Mouse (Mus musculus) neural tube, embryonic 11.5 days (tissue): ENCODE measurements at regions not wholly inside any gene's neighbourhood (a gene's known extent, or its start where the extent isn't known, plus 50 kb on each side); places are given as distances from the start of the nearest gene placed in this dataset.

ENCODE experiments used
- ATAC-seq: fragments of 200-750 bp; cut with Nextera tagmentation; 2 replicates; pipeline ENCODE4 v1.8.0; 2017; ENCODE audit warnings: moderate number of reproducible peaks, mild to moderate bottlenecking, moderate TSS enrichment, moderate library complexity; ENCODE audit not compliant: insufficient read depth, low FRiP score, low TSS enrichment
- DNase-seq: peaks from one replicate; pipeline ENCODE4 v3.0.0-alpha.2; 2015; ENCODE audit warnings: low spot score
- H3K27ac ChIP-seq: fragments of 300-500 bp; sonication (generic); 2 replicates; pipeline ENCODE4 v1.5.1; 2014; ENCODE audit warnings: low read depth, mild to moderate bottlenecking, low read length
- H3K27me3 ChIP-seq: fragments of 300-500 bp; sonication (generic); 2 replicates; pipeline ENCODE4 v1.6.1; 2014; ENCODE audit warnings: mild to moderate bottlenecking, low read length, mixed read lengths; ENCODE audit not compliant: control insufficient read depth, insufficient read depth
- H3K36me3 ChIP-seq: fragments of 300-500 bp; sonication (generic); 2 replicates; pipeline ENCODE4 v1.6.1; 2014; ENCODE audit warnings: mild to moderate bottlenecking, low read length, moderate library complexity, mixed read lengths; ENCODE audit not compliant: control insufficient read depth, insufficient read depth
- H3K4me1 ChIP-seq: fragments of 300-500 bp; sonication (generic); 2 replicates; pipeline ENCODE4 v1.6.1; 2014; ENCODE audit warnings: low read length, mixed read lengths; ENCODE audit not compliant: control insufficient read depth, insufficient read depth
- H3K4me2 ChIP-seq: fragments of 300-500 bp; sonication (generic); 2 replicates; pipeline ENCODE4 v1.6.1; 2014; ENCODE audit warnings: low read depth, mild to moderate bottlenecking, moderate library complexity
- H3K4me3 ChIP-seq: fragments of 300-500 bp; sonication (generic); 2 replicates; pipeline ENCODE4 v1.5.1; 2014; ENCODE audit warnings: low read depth, low read length
- H3K9ac ChIP-seq: fragments of 300-500 bp; sonication (generic); 2 replicates; pipeline ENCODE4 v1.6.1; 2014; ENCODE audit warnings: mild to moderate bottlenecking, low read length
- H3K9me3 ChIP-seq: fragments of 300-500 bp; sonication (generic); 2 replicates; pipeline ENCODE4 v1.6.1; 2016; ENCODE audit warnings: low read length; ENCODE audit not compliant: control insufficient read depth
- WGBS: fragments of 180-500 bp; shearing (Covaris S2); extraction: QIAGEN DNeasy Blood & Tissue Kit; methylation state at CpG from one replicate; pipeline ENCODE4 v1.1.7; 2014; 5-methylcytosine and 5-hydroxymethylcytosine counted together

DNA sequence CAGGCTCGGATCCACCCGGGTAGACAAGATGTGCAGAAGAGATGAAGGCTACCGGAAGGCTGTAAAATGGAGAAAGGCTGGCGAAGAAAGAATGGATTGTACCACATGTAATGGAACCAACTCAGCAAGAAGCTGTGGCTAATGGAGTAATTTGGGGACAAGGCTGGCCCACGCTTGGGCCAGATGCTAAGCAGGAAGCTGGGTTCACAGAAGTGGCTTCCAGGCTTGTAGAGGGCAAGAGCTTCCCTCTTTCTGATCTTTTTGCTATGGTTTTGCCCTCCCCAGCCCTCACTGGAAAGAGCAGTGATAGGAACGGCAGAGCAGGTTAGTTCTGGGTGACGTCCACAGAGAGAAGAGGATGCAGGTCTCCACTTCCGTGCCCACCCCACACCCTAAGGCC, 117.7 kb upstream of the Egr2 start:
- no peak for ATAC-seq
- no peak for DNase-seq

DNA sequence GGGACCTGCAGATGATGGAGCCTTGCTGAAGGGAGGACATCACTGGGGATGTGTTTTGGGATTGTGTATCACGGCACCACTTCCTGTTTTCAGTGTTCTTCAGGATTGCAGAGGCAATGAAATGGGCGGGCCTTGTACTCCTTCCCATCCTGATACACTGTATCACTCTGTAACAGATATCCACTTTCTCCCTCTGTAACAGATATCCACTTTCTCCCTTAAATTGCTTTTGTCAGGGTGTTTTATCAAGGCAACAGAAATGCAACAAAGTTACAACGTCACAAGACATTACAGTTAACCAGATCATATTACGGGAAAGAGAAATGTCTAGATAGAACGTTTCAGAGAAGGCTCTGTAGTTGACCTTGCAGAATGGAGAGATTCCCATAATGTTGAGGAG, 114.5 kb upstream of the Egr2 start:
- H3K36me3 ChIP-seq = no peaks in the 10 kb centered on the region
- no peak overlapping the region for H3K27ac ChIP-seq
- H3K4me1 ChIP-seq = no peaks in the 10 kb centered on the region
- no peak overlapping the region for H3K4me2 ChIP-seq
- 88% methylated on average over 5 of the region's 5 CpGs for WGBS
- no peaks in the 10 kb centered on the region for H3K9me3 ChIP-seq
- ATAC-seq (no peak), DNase-seq (no peak)
- H3K4me3 ChIP-seq = no peak overlapping the region
- H3K9ac ChIP-seq = no peak overlapping the region
- H3K27me3 ChIP-seq = no peaks in the 10 kb centered on the region

More for the DNA sequence above, 117.7 kb upstream of the Egr2 start:
- Histone ChIP-seq H3K4me3 (no peak overlapping the region), H3K27ac (no peak overlapping the region), H3K4me1 (no peaks in the 10 kb centered on the region), H3K9ac (no peak overlapping the region), H3K36me3 (no peaks in the 10 kb centered on the region), H3K9me3 (no peaks in the 10 kb centered on the region), H3K27me3 (no peaks in the 10 kb centered on the region), H3K4me2 (no peak overlapping the region)
- 91% methylated on average over 8 of the region's 8 CpGs for WGBS

- no peaks in the 10 kb centered on the region for H3K36me3 ChIP-seq
- no peak overlapping the region for H3K9ac ChIP-seq
- H3K9me3 ChIP-seq = no peaks in the 10 kb centered on the region
- no peaks in the 10 kb centered on the region for H3K4me1 ChIP-seq
- no peak overlapping the region for H3K4me2 ChIP-seq
- H3K4me3 ChIP-seq = no peak overlapping the region
- no peak for DNase-seq
- no peak for ATAC-seq
- WGBS = 94% methylated on average over 6 of the region's 6 CpGs
- no peak overlapping the region for H3K27ac ChIP-seq
- H3K27me3 ChIP-seq = no peaks in the 10 kb centered on the region
Measured at GRCm38 (mm10) chr10:67425407-67425806, 109.9 kb upstream of the Egr2 start.

DNA sequence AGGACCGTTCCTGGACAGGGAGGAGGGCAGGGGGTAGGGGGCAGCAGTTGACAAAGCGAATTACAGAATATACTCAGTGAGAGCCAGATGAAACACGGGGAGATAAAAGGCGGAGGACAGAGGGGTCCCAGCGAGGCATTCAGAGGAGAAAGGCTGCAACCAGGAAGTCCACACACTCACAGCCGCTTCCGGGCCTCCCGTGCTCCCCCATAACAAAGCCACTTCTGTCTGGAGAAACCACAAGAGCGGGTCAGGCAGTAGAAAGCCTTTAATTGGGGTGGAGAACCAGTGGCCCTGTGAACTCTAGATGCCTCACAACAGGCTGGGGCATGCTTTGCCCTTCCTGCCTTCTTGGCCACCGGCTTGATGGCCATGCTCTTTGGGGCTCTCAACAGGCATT, 108.1 kb upstream of the Egr2 start:
- ATAC-seq = no peak
- no peaks in the 10 kb centered on the region for H3K4me1 ChIP-seq
- WGBS = 38% methylated on average over 10 of the region's 10 CpGs
- DNase-seq = peak; percentile 12
- H3K27me3 ChIP-seq = no peaks in the 10 kb centered on the region
- H3K4me2 ChIP-seq = no peak overlapping the region
- H3K36me3 ChIP-seq = no peaks in the 10 kb centered on the region
- H3K9me3 ChIP-seq = no peaks in the 10 kb centered on the region
- H3K9ac ChIP-seq = no peak overlapping the region
- H3K4me3 ChIP-seq = no peak overlapping the region
- H3K27ac ChIP-seq = no peak overlapping the region

DNA sequence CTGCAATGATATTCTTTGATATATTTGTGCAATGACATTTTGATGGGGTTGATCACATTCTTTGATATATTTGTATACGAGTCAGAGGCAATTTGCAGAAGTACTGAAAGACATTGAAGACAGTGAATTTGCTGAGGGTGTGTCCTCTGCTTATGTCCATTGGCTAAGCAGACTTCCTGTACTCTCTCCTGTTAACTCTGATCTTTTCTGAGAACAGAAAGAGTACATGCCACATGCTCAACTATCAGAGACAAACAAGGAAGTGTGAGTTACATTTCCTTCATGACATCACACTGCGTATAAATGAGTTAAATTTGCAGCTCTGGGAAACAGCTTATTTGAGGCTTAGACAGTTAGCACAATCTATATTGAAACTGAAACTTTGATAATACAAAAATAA, 104.5 kb upstream of the Egr2 start:
- no peak overlapping the region for H3K4me2 ChIP-seq
- H3K4me1 ChIP-seq = no peaks in the 10 kb centered on the region
- DNase-seq = no peak
- H3K27me3 ChIP-seq = no peaks in the 10 kb centered on the region
- no peaks in the 10 kb centered on the region for H3K9me3 ChIP-seq
- no peak overlapping the region for H3K27ac ChIP-seq
- WGBS = 94% methylated on average over 2 of the region's 2 CpGs
- H3K9ac ChIP-seq = no peak overlapping the region
- no peaks in the 10 kb centered on the region for H3K36me3 ChIP-seq
- ATAC-seq = no peak
- no peak overlapping the region for H3K4me3 ChIP-seq

- no peak for DNase-seq
- no peaks in the 10 kb centered on the region for H3K4me1 ChIP-seq
Measured at GRCm38 (mm10) chr10:67439042-67439635, 96.1 kb upstream of the Egr2 start.

DNA sequence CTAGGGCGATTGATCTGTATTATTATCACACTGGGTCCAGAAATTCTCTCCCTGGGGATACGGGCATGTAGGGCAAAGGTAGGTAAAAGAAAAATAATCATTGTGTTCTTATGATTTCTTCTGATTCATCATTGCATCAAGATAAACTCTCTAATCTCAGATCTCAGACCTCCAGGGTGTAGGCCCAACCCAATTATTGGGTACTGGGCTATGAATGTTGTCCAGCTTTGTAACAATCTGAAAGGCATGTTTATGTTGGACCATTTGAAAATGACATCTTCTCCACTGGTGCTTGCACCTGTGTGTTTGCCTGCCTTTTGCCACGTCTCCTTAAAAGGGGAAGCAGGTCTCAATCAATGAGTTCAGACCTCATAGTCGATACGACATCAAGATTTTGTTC, 95.4 kb upstream of the Egr2 start:
- no peak overlapping the region for H3K4me3 ChIP-seq
- H3K27me3 ChIP-seq = no peaks in the 10 kb centered on the region

More at GRCm38 (mm10) chr10:67439042-67439635, 96.1 kb upstream of the Egr2 start:
- H3K9me3 ChIP-seq = no peaks in the 10 kb centered on the region
- H3K27me3 ChIP-seq = no peaks in the 10 kb centered on the region
- WGBS = 92% methylated on average over 15 of the region's 15 CpGs
- ATAC-seq = no peak
- H3K9ac ChIP-seq = no peak overlapping the region
- no peak overlapping the region for H3K27ac ChIP-seq
- H3K4me2 ChIP-seq = no peak overlapping the region
- H3K36me3 ChIP-seq = no peaks in the 10 kb centered on the region
- no peak overlapping the region for H3K4me3 ChIP-seq

GRCm38 (mm10) chr10:67441243-67441642, 94.0 kb upstream of the Egr2 start:
- ATAC-seq = no peak
- no peak overlapping the region for H3K9ac ChIP-seq
- no peaks in the 10 kb centered on the region for H3K9me3 ChIP-seq
- DNase-seq = no peak
- no peak overlapping the region for H3K4me3 ChIP-seq
- H3K4me2 ChIP-seq = no peak overlapping the region
- no peak overlapping the region for H3K27ac ChIP-seq
- 71% methylated on average over 7 of the region's 7 CpGs for WGBS
- H3K27me3 ChIP-seq = no peaks in the 10 kb centered on the region
- no peaks in the 10 kb centered on the region for H3K36me3 ChIP-seq
- H3K4me1 ChIP-seq = no peaks in the 10 kb centered on the region

More for the DNA sequence above, 95.4 kb upstream of the Egr2 start:
- Histone ChIP-seq H3K27ac (no peak overlapping the region), H3K4me2 (no peak overlapping the region), H3K36me3 (no peaks in the 10 kb centered on the region), H3K9ac (no peak overlapping the region), H3K4me1 (no peaks in the 10 kb centered on the region), H3K9me3 (no peaks in the 10 kb centered on the region)
- ATAC-seq = no peak
- WGBS = 91% methylated on average over 5 of the region's 5 CpGs
- no peak for DNase-seq

- Histone ChIP-seq H3K27ac (no peak overlapping the region), H3K9me3 (no peaks in the 10 kb centered on the region), H3K9ac (no peak overlapping the region), H3K4me3 (no peak overlapping the region), H3K36me3 (no peaks in the 10 kb centered on the region), H3K4me1 (no peaks in the 10 kb centered on the region), H3K27me3 (no peaks in the 10 kb centered on the region), H3K4me2 (no peak overlapping the region)
- WGBS = 88% methylated on average over 6 of the region's 6 CpGs
- no peak for DNase-seq
- no peak for ATAC-seq
Measured at GRCm38 (mm10) chr10:67448875-67449274, 86.4 kb upstream of the Egr2 start.
